Mouse (Mus musculus): ENCODE data around the gene Ncoa6.
A peak's percentile ranks its signal among the peaks of the same experiment; 100 is the strongest.

Gene Ncoa6

DNA sequence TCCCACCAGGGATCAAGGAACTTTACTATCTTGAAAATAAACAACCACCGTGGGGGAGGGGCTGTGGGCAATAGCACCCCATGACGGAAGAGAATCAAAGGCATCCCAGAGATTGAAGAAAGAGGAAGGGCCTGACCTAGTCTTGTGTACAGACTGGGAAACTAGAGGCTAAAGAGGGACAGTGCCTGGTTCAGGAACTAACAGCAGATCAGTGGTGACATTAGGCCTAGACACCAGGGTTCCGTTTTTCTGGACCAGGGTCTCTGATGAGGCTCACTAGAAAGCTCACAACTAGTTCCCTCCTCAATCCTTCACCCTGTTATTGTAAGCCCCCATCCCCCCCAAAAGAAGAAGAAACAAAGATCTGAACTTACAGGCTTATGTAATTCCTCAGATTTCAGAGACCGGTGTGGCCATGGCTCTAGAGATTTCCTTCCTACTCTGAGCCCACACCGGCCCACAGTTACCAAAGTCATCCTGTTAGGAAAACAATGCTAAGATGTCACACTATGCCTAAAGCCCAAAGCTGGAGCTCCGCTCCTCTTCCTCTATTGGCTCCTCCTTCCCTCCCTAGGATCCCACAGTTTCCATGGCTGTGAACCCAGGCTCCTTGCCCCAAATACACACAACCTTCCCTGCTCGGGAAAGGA lies 105.9 kb downstream of the Ncoa6 start:
- no peak for DNase-seq

DNA sequence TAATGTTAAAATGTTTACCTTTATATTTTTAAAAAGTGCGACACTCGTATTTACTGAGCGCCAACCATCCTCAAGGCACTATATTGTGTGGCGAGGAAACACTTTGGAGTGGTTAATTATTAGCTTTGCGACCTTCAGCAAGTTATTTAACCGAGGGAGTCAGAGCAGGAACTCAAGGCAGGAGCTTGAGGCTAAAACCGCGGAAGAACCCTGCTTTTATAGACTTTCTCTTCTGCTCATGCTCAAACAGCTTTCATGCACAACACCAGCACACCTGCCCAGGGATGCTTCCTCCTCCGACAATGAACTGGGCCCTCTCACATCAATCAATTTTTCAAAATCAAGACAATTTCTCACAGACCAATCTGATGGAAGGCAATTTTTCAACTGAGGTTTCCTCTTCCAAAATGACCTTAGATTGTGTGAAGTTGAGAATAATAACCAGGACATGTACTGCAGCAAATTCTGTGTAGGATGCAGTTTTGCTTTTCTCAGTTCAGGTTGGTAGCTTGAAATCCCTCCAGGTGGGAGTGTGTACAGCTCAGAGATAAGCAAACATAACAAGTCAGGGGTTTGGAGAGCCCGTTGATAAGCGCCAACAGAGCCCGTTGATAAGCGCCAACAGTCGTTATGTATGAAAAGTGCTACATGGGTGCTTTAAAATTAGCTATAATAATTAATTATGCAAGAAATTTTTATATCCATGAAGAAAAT lies 115.9 kb downstream of the Ncoa6 start:
- DNase-seq: no peak

DNA sequence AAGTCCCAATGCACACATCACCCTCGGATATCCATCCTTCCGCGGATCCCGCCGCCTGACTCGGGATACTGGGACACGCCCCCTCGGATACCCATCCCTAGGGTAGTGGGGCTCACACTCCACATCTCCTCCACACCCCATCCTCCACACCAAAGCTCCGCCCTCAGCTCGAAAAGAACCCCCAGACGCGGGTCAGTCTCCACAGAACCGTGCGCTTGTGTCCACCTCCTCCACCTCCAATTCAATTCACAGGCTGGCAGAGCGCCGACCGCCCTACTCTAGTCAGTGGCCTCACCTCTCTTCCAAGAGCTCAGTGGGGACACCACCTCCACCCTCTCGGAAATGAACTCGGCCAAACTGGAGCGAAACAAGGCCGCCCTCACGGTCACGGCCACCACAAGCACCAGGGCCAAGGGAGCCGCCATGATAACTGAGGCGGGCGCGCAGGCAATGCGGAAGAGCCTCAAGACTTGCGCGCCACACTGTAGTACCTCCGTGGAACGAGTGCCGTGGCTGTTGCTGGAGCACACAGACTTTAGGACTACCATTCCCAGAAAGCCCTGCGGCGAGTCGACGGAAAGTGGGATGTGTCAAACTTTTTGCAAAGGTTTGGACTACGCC lies 116.6 kb downstream of the Ncoa6 start, which contains the start of gene Pigu:
Gene Pigu (minus strand): TSS at position 460 of the 621 bp plus-strand sequence.
- peak; percentile 95 for DNase-seq

DNA sequence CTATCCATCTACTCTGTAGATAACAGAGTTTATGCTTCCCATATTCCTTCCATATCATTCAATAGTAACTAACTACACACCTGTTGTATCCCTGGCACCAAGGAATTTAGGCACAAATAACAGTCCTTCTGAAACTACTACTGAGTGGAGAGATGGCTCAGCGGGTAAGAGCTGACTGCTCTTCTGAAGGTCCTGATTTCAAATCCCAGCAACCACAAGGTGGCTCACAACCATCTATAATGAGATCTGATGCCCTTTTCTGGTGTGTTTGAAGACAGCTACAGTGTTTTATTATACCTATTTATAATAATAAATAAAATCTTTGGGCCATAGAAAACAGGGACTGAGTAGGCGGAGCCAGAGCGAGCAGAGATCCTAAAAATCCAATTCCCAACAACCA lies 119.3 kb downstream of the Ncoa6 start:
- DNase-seq: no peak

DNA sequence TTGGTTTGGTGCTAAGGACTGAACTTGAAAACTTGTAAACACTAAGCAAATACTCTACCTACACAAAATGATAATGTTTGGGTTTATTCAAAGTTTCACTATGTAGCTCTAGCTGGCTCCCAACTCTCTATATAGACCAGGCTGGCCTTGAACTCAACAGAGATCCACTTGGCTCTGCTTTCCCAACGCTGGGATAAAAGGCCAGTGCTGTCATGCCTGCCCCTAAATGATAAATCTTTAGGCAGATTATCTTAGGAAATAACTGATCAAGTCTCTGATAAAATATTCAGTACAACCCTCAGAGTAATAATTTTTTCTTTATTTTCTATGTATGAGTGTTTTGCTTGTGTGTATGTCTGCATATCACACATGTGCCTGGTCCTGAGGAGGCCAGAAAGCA lies 127.0 kb downstream of the Ncoa6 start:
- no peak for DNase-seq
